ENCODE assay signal across 9 mouse cellular contexts in genomic region chr12:57281155-57282114, GRCm38 (mm10). TPM values are rescaled to one million over a fixed set of nuclear protein-coding genes. Genes with fewer than 3 reads are reported as not detected.
DNase-seq lines count a peak whose midpoint lies in the region; ATAC-seq and TF ChIP-seq lines count a peak whose summit lies in the region.
"Had no signal": no experiment of that assay in that cellular context is flagged by ENCODE, and none has a peak within 500 bp of the region (broad histone marks: within the 10 kb centered on the region; RNA-seq: fewer than 3 reads in every experiment).

No protein-coding gene starts in this region.

- in situ Hi-C loops in Patski (cut with MboI; ENCODE audit: low pct_unique_long_range_greater_than_20kb): loop anchor here (5.0 to 25.0 kb wide), 2 partner anchors 266 to 1656 kb away; partner anchors contain the start of gene Foxa1

- no peak overlapping the region for H3K27ac ChIP-seq in heart, embryonic 11.5 days (ENCODE audit: low read depth, low read length)
- H3K27ac ChIP-seq in forebrain, postnatal 0 days (ENCODE audit: low read depth, low read length): no peak overlapping the region
- H3K27ac ChIP-seq: stomach, embryonic 15.5 days had no signal

- H3K9me3 ChIP-seq in heart, embryonic 11.5 days (replicated peaks; ENCODE audit: control insufficient read depth, low read length): no peaks in the 10 kb centered on the region
- no peaks in the 10 kb centered on the region for H3K9me3 ChIP-seq in forebrain, postnatal 0 days (ENCODE audit: low read length)
- H3K9me3 ChIP-seq: stomach, embryonic 15.5 days had no signal

- DNase-seq in heart, postnatal 10 days: peak; percentile 13 to 49
- DNase-seq in A20 (ENCODE audit: low read depth, low spot score) (peak; percentile 59), Patski (ENCODE audit: low read depth, low spot score) (no peak)
- peak; percentile 72 for DNase-seq in forebrain, postnatal 0 days
- no peak for DNase-seq in thymus, postnatal 4 days

- H3K27me3 ChIP-seq in heart, embryonic 11.5 days (ENCODE audit: control insufficient read depth, insufficient read depth, low read length): no peaks in the 10 kb centered on the region
- H3K27me3 ChIP-seq in Patski: no peaks in the 10 kb centered on the region
- no peaks in the 10 kb centered on the region for H3K27me3 ChIP-seq in forebrain, postnatal 0 days (ENCODE audit: insufficient read depth, low read length)
- H3K27me3 ChIP-seq: stomach, embryonic 15.5 days had no signal

- H3K4me1 ChIP-seq in heart, embryonic 11.5 days (ENCODE audit: control insufficient read depth, insufficient read depth, low read length): no peaks in the 10 kb centered on the region
- no peaks in the 10 kb centered on the region for H3K4me1 ChIP-seq in forebrain, postnatal 0 days (ENCODE audit: insufficient read depth)
- H3K4me1 ChIP-seq: stomach, embryonic 15.5 days had no signal

- intact Hi-C loops in heart, postnatal 10 days (cut with DNase I): loop anchor here (1.0 to 2.0 kb wide), 2 partner anchors 263 to 506 kb away; no protein-coding TSS in a partner anchor

- TF ChIP-seq CTCF in Patski (IDR thresholded peaks at IDR 0.05): peak; percentile 58
- TF ChIP-seq CTCF in forebrain, postnatal 0 days (IDR thresholded peaks at IDR 0.05; ENCODE audit: low read depth): peak; percentile 76

- H3K9ac ChIP-seq in heart, embryonic 11.5 days (ENCODE audit: low read depth, low read length): no peak overlapping the region
- H3K9ac ChIP-seq in forebrain, postnatal 0 days: no peak overlapping the region
- H3K9ac ChIP-seq: stomach, embryonic 15.5 days had no signal

- WGBS in heart, embryonic 11.5 days (ENCODE audit: insufficient replicate concordance): 40% methylated on average over 3 of the region's 3 CpGs
- WGBS in forebrain, postnatal 0 days: 48% methylated on average over 3 of the region's 3 CpGs

- ATAC-seq in heart, embryonic 11.5 days (replicated peaks; ENCODE audit: insufficient number of reproducible peaks, low FRiP score, low TSS enrichment): no peak
- ATAC-seq in Patski: no peak
- peak; percentile 32; the same call in 1 of the 2 replicates for ATAC-seq in forebrain, postnatal 0 days
- ATAC-seq in megakaryocyte progenitor cell, adult 5-6 weeks (replicated peaks; ENCODE audit: poor library complexity): peak; percentile 87
- ATAC-seq in inflammation-experienced regulatory T-cells, adult 6 months: no peak

- H3K36me3 ChIP-seq in heart, embryonic 11.5 days (ENCODE audit: control insufficient read depth, insufficient read depth, low read length): no peaks in the 10 kb centered on the region
- no peaks in the 10 kb centered on the region for H3K36me3 ChIP-seq in forebrain, postnatal 0 days (ENCODE audit: insufficient read depth)
- H3K36me3 ChIP-seq: stomach, embryonic 15.5 days had no signal

- no peak overlapping the region for H3K4me2 ChIP-seq in heart, embryonic 11.5 days
- H3K4me2 ChIP-seq in forebrain, postnatal 0 days (ENCODE audit: low read depth): no peak overlapping the region
- H3K4me2 ChIP-seq: stomach, embryonic 15.5 days had no signal

- POLR2A ChIA-PET in Patski (lab: Charles Lee): no interaction called here

- H3K4me3 ChIP-seq in heart, embryonic 11.5 days (ENCODE audit: low read depth, low read length): no peak overlapping the region
- no peak overlapping the region for H3K4me3 ChIP-seq in forebrain, postnatal 0 days (ENCODE audit: low read depth, low read length)
- H3K4me3 ChIP-seq: stomach, embryonic 15.5 days had no signal

- CTCF ChIA-PET in Patski (lab: Charles Lee): interaction anchor here (0.7 to 1.6 kb wide), 5 partner anchors 17 to 511 kb away, joined by 3 to 7 read pairs (median 4); no protein-coding TSS in a partner anchor

RNA-seq across cellular contexts. Expression of gene Mipol1, which starts 51.2 kb away (rescaled TPM):
- 1 to 10 TPM; 6.5 to 7.6 TPM for total RNA-seq in heart, postnatal 10 days (2021)
- 8.7 and 9.9 TPM in 2 replicates for polyA plus RNA-seq in heart, embryonic 11.5 days (2014; fragmentation: Nextera tagmentation; extraction: Ambion mirVana)
- 14.2 TPM for polyA plus RNA-seq in Patski (2021)
- total RNA-seq in forebrain, postnatal 0 days (2014; rRNA removed): 6.2 and 7.1 TPM in 2 replicates
- polyA plus RNA-seq in forebrain, postnatal 0 days (2015; fragmentation: Nextera tagmentation; extraction: Ambion mirVana): 3.4 and 4.5 TPM in 2 replicates
- 7.4 and 8.8 TPM in 2 replicates for total RNA-seq in megakaryocyte progenitor cell, adult 5-6 weeks (2015)
- 5.2 and 10.9 TPM in 2 replicates for total RNA-seq in megakaryocyte progenitor cell, adult 5-6 weeks (2017)
- 10 to 100 TPM in 2 of 3 experiments, 1 to 10 TPM in 1; 6.7 to 17.1 (median 13.9) TPM for polyA plus RNA-seq in inflammation-experienced regulatory T-cells, adult 6 months (2017; shearing (Covaris generic))

RNA-seq across cellular contexts. Expression of gene Prps1l3, which starts 51.2 kb away (rescaled TPM):
- total RNA-seq in heart, postnatal 10 days (2021): 10 to 100 TPM; 17.8 to 22.8 TPM
- 47.3 and 50.7 TPM in 2 replicates for polyA plus RNA-seq in heart, embryonic 11.5 days (2014; fragmentation: Nextera tagmentation; extraction: Ambion mirVana)
- polyA plus RNA-seq in Patski (2021): 40.8 TPM
- total RNA-seq in forebrain, postnatal 0 days (2014; rRNA removed): 25.3 and 27.9 TPM in 2 replicates
- 12.3 and 15.7 TPM in 2 replicates for polyA plus RNA-seq in forebrain, postnatal 0 days (2015; fragmentation: Nextera tagmentation; extraction: Ambion mirVana)
- total RNA-seq in megakaryocyte progenitor cell, adult 5-6 weeks (2015): 52.8 and 56.9 TPM in 2 replicates
- 87.5 and 99.7 TPM in 2 replicates for total RNA-seq in megakaryocyte progenitor cell, adult 5-6 weeks (2017)
- 10 to 100 TPM; 55.6 to 67.5 (median 59.2) TPM for polyA plus RNA-seq in inflammation-experienced regulatory T-cells, adult 6 months (2017; shearing (Covaris generic))

Comparison
In these comparisons a context has a peak if more than half of its experiments do, and no peak if none do; other contexts are left out.
1. DNase-seq: peak in heart, postnatal 10 days (2 of 2), A20 (single experiment) and forebrain, postnatal 0 days (single experiment); none in Patski (single experiment) and thymus, postnatal 4 days (single experiment).
2. ATAC-seq: peak in forebrain, postnatal 0 days (single experiment) and megakaryocyte progenitor cell, adult 5-6 weeks (single experiment); none in heart, embryonic 11.5 days (single experiment), Patski (single experiment) and inflammation-experienced regulatory T-cells, adult 6 months (single experiment).